Mouse (Mus musculus): ENCODE results near the gene Smim17. TPM values are rescaled to one million over a fixed set of nuclear protein-coding genes. Genes with fewer than 3 reads are reported as not detected.

Gene Smim17
- polyA plus RNA-seq, 1 experiment from 2014 or later: not detected

GRCm38 (mm10) chr7:6369460-6369859 is 29.1 kb upstream of the Smim17 start:
- no peaks in the 10 kb centered on the region for H3K9me3 ChIP-seq (replicated peaks)
- no peak overlapping the region for H3K9ac ChIP-seq
- 81% methylated on average over 3 of the region's 3 CpGs for WGBS
- no peaks in the 10 kb centered on the region for H3K4me1 ChIP-seq (replicated peaks)
- ATAC-seq (replicated peaks; ENCODE audit: insufficient number of reproducible peaks, insufficient read depth, low FRiP score, low read depth): no peak
- no peaks in the 10 kb centered on the region for H3K36me3 ChIP-seq
- no peaks in the 10 kb centered on the region for H3K27me3 ChIP-seq
- no peak overlapping the region for H3K27ac ChIP-seq
- no peak overlapping the region for H3K4me2 ChIP-seq
- H3K4me3 ChIP-seq: no peak overlapping the region

- Histone ChIP-seq H3K4me1 (replicated peaks) (no peaks in the 10 kb centered on the region), H3K27me3 (no peaks in the 10 kb centered on the region), H3K4me2 (no peak overlapping the region), H3K9me3 (replicated peaks) (no peaks in the 10 kb centered on the region), H3K9ac (no peak overlapping the region), H3K27ac (no peak overlapping the region), H3K36me3 (no peaks in the 10 kb centered on the region), H3K4me3 (no peak overlapping the region)
- 86% methylated on average over 3 of the region's 3 CpGs for WGBS
- no peak for ATAC-seq (replicated peaks; ENCODE audit: insufficient number of reproducible peaks, insufficient read depth, low FRiP score, low read depth)
Measured at GRCm38 (mm10) chr7:6372993-6373392, 25.5 kb upstream of the Smim17 start.

- Histone ChIP-seq H3K36me3 (no peaks in the 10 kb centered on the region), H3K27ac (no peak overlapping the region), H3K9me3 (replicated peaks) (no peaks in the 10 kb centered on the region), H3K27me3 (no peaks in the 10 kb centered on the region), H3K4me3 (no peak overlapping the region), H3K4me2 (no peak overlapping the region), H3K4me1 (replicated peaks) (peaks cover 7% of the 10 kb centered on the region), H3K9ac (no peak overlapping the region)
- 77% methylated on average over 8 of the region's 8 CpGs for WGBS
- ATAC-seq (replicated peaks; ENCODE audit: insufficient number of reproducible peaks, insufficient read depth, low FRiP score, low read depth): no peak
Measured at GRCm38 (mm10) chr7:6378441-6378840, 20.1 kb upstream of the Smim17 start.

GRCm38 (mm10) chr7:6381431-6381830 is 17.1 kb upstream of the Smim17 start:
- WGBS: 82% methylated on average over 2 of the region's 2 CpGs
- no peak for ATAC-seq (replicated peaks; ENCODE audit: insufficient number of reproducible peaks, insufficient read depth, low FRiP score, low read depth)
- no peak overlapping the region for H3K4me2 ChIP-seq
- no peak overlapping the region for H3K27ac ChIP-seq
- H3K4me1 ChIP-seq (replicated peaks): peaks cover 15% of the 10 kb centered on the region
- no peaks in the 10 kb centered on the region for H3K9me3 ChIP-seq (replicated peaks)
- no peak overlapping the region for H3K4me3 ChIP-seq
- no peaks in the 10 kb centered on the region for H3K36me3 ChIP-seq
- H3K9ac ChIP-seq: no peak overlapping the region
- H3K27me3 ChIP-seq: no peaks in the 10 kb centered on the region

GRCm38 (mm10) chr7:6383044-6383455 is 15.5 kb upstream of the Smim17 start, which contains the start of gene Zfp28:
Gene Zfp28, plus strand, starts transcription at chr7:6383295.
- ATAC-seq (replicated peaks; ENCODE audit: insufficient number of reproducible peaks, insufficient read depth, low FRiP score, low read depth): peak; percentile 96
- no peaks in the 10 kb centered on the region for H3K36me3 ChIP-seq
- peak within 1 kb of the TSS; percentile 70 for H3K4me3 ChIP-seq
- WGBS: 0% methylated on average over 28 of the region's 28 CpGs
- no peaks in the 10 kb centered on the region for H3K27me3 ChIP-seq
- H3K4me2 ChIP-seq: peak within 1 kb of the TSS; percentile 82
- H3K27ac ChIP-seq: peak within 1 kb of the TSS; percentile 58
- no peaks in the 10 kb centered on the region for H3K9me3 ChIP-seq (replicated peaks)
- peaks cover 15% of the 10 kb centered on the region for H3K4me1 ChIP-seq (replicated peaks)
- peak within 1 kb of the TSS; percentile 73 for H3K9ac ChIP-seq

- H3K27me3 ChIP-seq: no peaks in the 10 kb centered on the region
- no peaks in the 10 kb centered on the region for H3K9me3 ChIP-seq (replicated peaks)
- H3K27ac ChIP-seq: 0 out of 2 replicates have a peak overlapping the region, but pooled peaks have one; percentile 58
- no peak for ATAC-seq (replicated peaks; ENCODE audit: insufficient number of reproducible peaks, insufficient read depth, low FRiP score, low read depth)
- peak overlapping the region; percentile 82 for H3K4me2 ChIP-seq
- H3K4me3 ChIP-seq: peak overlapping the region; percentile 70
- WGBS: 58% methylated on average over 8 of the region's 8 CpGs
- H3K9ac ChIP-seq: no peak overlapping the region
- H3K4me1 ChIP-seq (replicated peaks): peaks cover 15% of the 10 kb centered on the region
- H3K36me3 ChIP-seq: no peaks in the 10 kb centered on the region
Measured at GRCm38 (mm10) chr7:6384011-6384410, 14.5 kb upstream of the Smim17 start.

- Histone ChIP-seq H3K4me2 (no peak overlapping the region), H3K4me3 (no peak overlapping the region), H3K9ac (no peak overlapping the region), H3K4me1 (replicated peaks) (peaks cover 15% of the 10 kb centered on the region), H3K27me3 (no peaks in the 10 kb centered on the region), H3K27ac (no peak overlapping the region), H3K36me3 (peaks cover 22% of the 10 kb centered on the region), H3K9me3 (replicated peaks) (no peaks in the 10 kb centered on the region)
- ATAC-seq (replicated peaks; ENCODE audit: insufficient number of reproducible peaks, insufficient read depth, low FRiP score, low read depth): no peak
- WGBS: 87% methylated on average over 8 of the region's 8 CpGs
Measured at GRCm38 (mm10) chr7:6386995-6387394, 11.5 kb upstream of the Smim17 start.

GRCm38 (mm10) chr7:6388971-6389370 is 9.5 kb upstream of the Smim17 start:
- no peak overlapping the region for H3K27ac ChIP-seq
- H3K9ac ChIP-seq: no peak overlapping the region
- no peaks in the 10 kb centered on the region for H3K9me3 ChIP-seq (replicated peaks)
- peaks cover 4% of the 10 kb centered on the region; the same call in 1 of the 2 replicates for H3K4me1 ChIP-seq (replicated peaks)
- no peak overlapping the region for H3K4me2 ChIP-seq
- WGBS: 81% methylated on average over 5 of the region's 5 CpGs
- peaks cover 41% of the 10 kb centered on the region for H3K36me3 ChIP-seq
- no peak overlapping the region for H3K4me3 ChIP-seq
- no peak for ATAC-seq (replicated peaks; ENCODE audit: insufficient number of reproducible peaks, insufficient read depth, low FRiP score, low read depth)
- no peaks in the 10 kb centered on the region for H3K27me3 ChIP-seq

- Histone ChIP-seq H3K36me3 (peaks cover 45% of the 10 kb centered on the region), H3K4me2 (no peak overlapping the region), H3K4me1 (replicated peaks) (peaks cover 1% of the 10 kb centered on the region; the same call in 1 of the 2 replicates), H3K27me3 (no peaks in the 10 kb centered on the region), H3K9me3 (replicated peaks) (no peaks in the 10 kb centered on the region), H3K27ac (no peak overlapping the region), H3K4me3 (no peak overlapping the region), H3K9ac (no peak overlapping the region)
- no peak for ATAC-seq (replicated peaks; ENCODE audit: insufficient number of reproducible peaks, insufficient read depth, low FRiP score, low read depth)
- WGBS: 61% methylated on average over 5 of the region's 5 CpGs
Measured at GRCm38 (mm10) chr7:6389449-6389848, 9.1 kb upstream of the Smim17 start.

- Histone ChIP-seq H3K36me3 (no peaks in the 10 kb centered on the region), H3K4me1 (replicated peaks) (no peaks in the 10 kb centered on the region), H3K27me3 (no peaks in the 10 kb centered on the region), H3K27ac (no peak within 1 kb of the TSS), H3K4me2 (no peak within 1 kb of the TSS), H3K9ac (no peak within 1 kb of the TSS), H3K4me3 (no peak within 1 kb of the TSS), H3K9me3 (replicated peaks) (no peaks in the 10 kb centered on the region)
- ATAC-seq (replicated peaks; ENCODE audit: insufficient number of reproducible peaks, insufficient read depth, low FRiP score, low read depth): peak; percentile 91
- WGBS: under 1% methylated on average over 17 of the region's 17 CpGs
Measured at GRCm38 (mm10) chr7:6410043-6410442, 11.5 kb downstream of the Smim17 start, which contains the start of gene Gm20715. Gene Gm20715, plus strand, starts transcription at chr7:6410277.

GRCm38 (mm10) chr7:6414626-6415441 is 16.3 kb downstream of the Smim17 start:
- 7% methylated on average over 22 of the region's 22 CpGs for WGBS
- Histone ChIP-seq H3K27me3 (0 out of 2 replicates have a peak, but pooled peaks cover 3% of the 10 kb centered on the region), H3K9me3 (replicated peaks) (no peaks in the 10 kb centered on the region), H3K4me1 (replicated peaks) (no peaks in the 10 kb centered on the region), H3K36me3 (no peaks in the 10 kb centered on the region), H3K9ac (no peak overlapping the region), H3K4me3 (no peak overlapping the region), H3K27ac (no peak overlapping the region), H3K4me2 (no peak overlapping the region)
- ATAC-seq (replicated peaks; ENCODE audit: insufficient number of reproducible peaks, insufficient read depth, low FRiP score, low read depth): no peak

- 16% methylated on average over 8 of the region's 8 CpGs for WGBS
- Histone ChIP-seq H3K36me3 (no peaks in the 10 kb centered on the region), H3K4me3 (no peak overlapping the region), H3K27ac (no peak overlapping the region), H3K4me2 (no peak overlapping the region), H3K4me1 (replicated peaks) (no peaks in the 10 kb centered on the region), H3K9me3 (replicated peaks) (no peaks in the 10 kb centered on the region), H3K27me3 (0 out of 2 replicates have a peak, but pooled peaks cover 3% of the 10 kb centered on the region), H3K9ac (no peak overlapping the region)
- no peak for ATAC-seq (replicated peaks; ENCODE audit: insufficient number of reproducible peaks, insufficient read depth, low FRiP score, low read depth)
Measured at GRCm38 (mm10) chr7:6415442-6415787, 16.9 kb downstream of the Smim17 start.

All from heart, embryonic 15.5 days (tissue).